Comparison of ENCODE assay signal across 18 mouse cellular contexts in genomic region chr10:20257721-20258720, GRCm38 (mm10). TPM values are rescaled to one million over a fixed set of nuclear protein-coding genes. Genes with fewer than 3 reads are reported as not detected.
DNase-seq lines count a peak whose midpoint lies in the region; ATAC-seq and TF ChIP-seq lines count a peak whose summit lies in the region.
"Had no signal": no experiment of that assay in that cellular context is flagged by ENCODE, and none has a peak within 500 bp of the region (broad histone marks: within the 10 kb centered on the region; RNA-seq: fewer than 3 reads in every experiment).

No protein-coding gene starts in this region.

- DNase-seq in heart, adult 11 months, result peak; percentile 76
- peak; percentile 28 for DNase-seq in brain, embryonic 14.5 days (ENCODE audit: low read depth)
- DNase-seq in kidney, postnatal 10 days, result peak; percentile 23
- peak; percentile 67 for DNase-seq in thymus, postnatal 14 days
- no peak for DNase-seq in right cerebral cortex, adult 2 months (ENCODE audit: low spot score in 2 of 2)
- no peak for DNase-seq in frontal cortex, postnatal 14 days (ENCODE audit: low spot score in 2 of 2)
- DNase-seq in yolk sac, embryonic 10.5 days (ENCODE audit: low spot score), result no peak
- DNase-seq: adrenal gland, postnatal 10 days; cerebellum, postnatal 14 days; heart, adult 2 months; heart, postnatal 36 days; lung, postnatal 4 days; midbrain, embryonic 14.5 days had no signal

- H3K4me3 ChIP-seq in heart, embryonic 11.5 days (ENCODE audit: low read depth, low read length), result no peak overlapping the region
- H3K4me3 ChIP-seq: embryonic facial prominence, embryonic 12.5 days; heart, adult 2 months; neural tube, embryonic 12.5 days; stomach, embryonic 15.5 days had no signal

- no peaks in the 10 kb centered on the region for H3K36me3 ChIP-seq in heart, embryonic 11.5 days (ENCODE audit: control insufficient read depth, insufficient read depth, low read length)
- H3K36me3 ChIP-seq: embryonic facial prominence, embryonic 12.5 days; neural tube, embryonic 12.5 days; stomach, embryonic 15.5 days had no signal

- 83% methylated on average over 15 of the region's 15 CpGs for WGBS in heart, embryonic 11.5 days (ENCODE audit: insufficient replicate concordance)

- no peak for TF ChIP-seq POLR2A in brain, embryonic 14.5 days (IDR thresholded peaks at IDR 0.05; ENCODE audit: borderline replicate concordance, extremely low read depth, insufficient read depth, insufficient read length, poor library complexity, severe bottlenecking)

- no peak overlapping the region for H3K4me2 ChIP-seq in heart, embryonic 11.5 days
- H3K4me2 ChIP-seq: embryonic facial prominence, embryonic 12.5 days; neural tube, embryonic 12.5 days; stomach, embryonic 15.5 days had no signal

- no peak overlapping the region for H3K27ac ChIP-seq in heart, embryonic 11.5 days (ENCODE audit: low read depth, low read length)
- H3K27ac ChIP-seq: embryonic facial prominence, embryonic 12.5 days; heart, adult 2 months; hindbrain, postnatal 0 days; neural tube, embryonic 12.5 days; stomach, embryonic 15.5 days had no signal

- no peak overlapping the region for H3K9ac ChIP-seq in heart, embryonic 11.5 days (ENCODE audit: low read depth, low read length)
- H3K9ac ChIP-seq: embryonic facial prominence, embryonic 12.5 days; neural tube, embryonic 12.5 days; stomach, embryonic 15.5 days had no signal

- no peaks in the 10 kb centered on the region for H3K27me3 ChIP-seq in heart, embryonic 11.5 days (ENCODE audit: control insufficient read depth, insufficient read depth, low read length)
- H3K27me3 ChIP-seq: embryonic facial prominence, embryonic 12.5 days; neural tube, embryonic 12.5 days; stomach, embryonic 15.5 days had no signal

- no peaks in the 10 kb centered on the region for H3K4me1 ChIP-seq in heart, embryonic 11.5 days (ENCODE audit: control insufficient read depth, insufficient read depth, low read length)
- H3K4me1 ChIP-seq: embryonic facial prominence, embryonic 12.5 days; neural tube, embryonic 12.5 days; stomach, embryonic 15.5 days had no signal

- no peak for TF ChIP-seq CTCF in brain, embryonic 14.5 days (IDR thresholded peaks at IDR 0.05; ENCODE audit: borderline replicate concordance, extremely low read depth, insufficient read depth, insufficient read length)

- no peaks in the 10 kb centered on the region for H3K9me3 ChIP-seq in heart, embryonic 11.5 days (replicated peaks; ENCODE audit: control insufficient read depth, low read length)
- H3K9me3 ChIP-seq: embryonic facial prominence, embryonic 12.5 days; neural tube, embryonic 12.5 days; stomach, embryonic 15.5 days had no signal

- ATAC-seq in heart, embryonic 11.5 days (replicated peaks; ENCODE audit: insufficient number of reproducible peaks, low FRiP score, low TSS enrichment), result no peak
- ATAC-seq: hindbrain, postnatal 0 days had no signal

RNA-seq across cellular contexts. Expression of gene Bclaf1, which starts 54.2 kb away (rescaled TPM):
- 94.9 and 96.1 TPM in 2 replicates for polyA plus RNA-seq in heart, embryonic 11.5 days (2014; fragmentation: Nextera tagmentation; extraction: Ambion mirVana)
- 73.3 and 87.8 TPM in 2 replicates for polyA plus RNA-seq in brain, embryonic 14.5 days (2012; rRNA removed)

Comparison
In these comparisons a context has a peak if more than half of its experiments do, and no peak if none do; other contexts are left out.
1. DNase-seq: peak in heart, adult 11 months (single experiment), brain, embryonic 14.5 days (single experiment), kidney, postnatal 10 days (single experiment) and thymus, postnatal 14 days (single experiment); none in right cerebral cortex, adult 2 months (0 of 2), frontal cortex, postnatal 14 days (0 of 2) and yolk sac, embryonic 10.5 days (single experiment).